Mouse (Mus musculus) myocyte (in vitro differentiated cells): ENCODE measurements at regions not wholly inside any gene's neighbourhood (a gene's known extent, or its start where the extent isn't known, plus 50 kb on each side); places are given as distances from the start of the nearest gene placed in this dataset.
A peak's percentile ranks its signal among the peaks of the same experiment; 100 is the strongest.

Experiments used
- H3K27me3 ChIP-seq: one replicate; pipeline ENCODE4 v1.6.1; 2011; ENCODE audit not compliant: control insufficient read depth, insufficient read depth, insufficient read length
- H3K36me3 ChIP-seq: one replicate; pipeline ENCODE4 v1.6.1; 2011; ENCODE audit not compliant: control insufficient read depth, insufficient read depth
- H3K4me2 ChIP-seq: one replicate; pipeline ENCODE4 v1.6.1; 2011; ENCODE audit warnings: low read depth, control low read depth
- H3K4me3 ChIP-seq: one replicate; pipeline ENCODE4 v1.5.1; 2011; ENCODE audit warnings: mild to moderate bottlenecking, control low read depth, moderate library complexity
- H3K79me2 ChIP-seq: one replicate; pipeline ENCODE4 v1.6.1; 2011; ENCODE audit not compliant: control insufficient read depth, insufficient read depth
- H3ac ChIP-seq: one replicate; pipeline ENCODE4 v1.6.1; 2011; ENCODE audit not compliant: control insufficient read depth, insufficient read length
- CEBPB ChIP-seq: IDR thresholded peaks from 2 replicates; pipeline ENCODE4 v1.6.1; 2011; ENCODE audit warnings: mild to moderate bottlenecking, moderate library complexity; ENCODE audit not compliant: poor library complexity, insufficient read depth, severe bottlenecking
- E2F4 ChIP-seq: IDR thresholded peaks from one replicate; pipeline ENCODE4 v1.6.1; 2011; ENCODE audit warnings: mild to moderate bottlenecking, control low read depth, moderate library complexity; ENCODE audit not compliant: insufficient read depth
- MAX ChIP-seq: IDR thresholded peaks from one replicate; pipeline ENCODE4 v1.6.1; 2011; ENCODE audit warnings: low read depth, mild to moderate bottlenecking, control low read depth
- MYOD1 ChIP-seq, 3 experiments: IDR thresholded peaks; one replicate each; pipeline ENCODE4 v1.6.1; 2011; ENCODE audit warnings: control low read depth in 2 of 3, low read depth in 2 of 3, mild to moderate bottlenecking in 2 of 3, moderate library complexity in 1 of 3; ENCODE audit not compliant: insufficient read length in 2 of 3, control insufficient read depth in 1 of 3
- MYOG ChIP-seq, 3 experiments: IDR thresholded peaks; one replicate each; pipeline ENCODE4 v1.6.1; 2011; ENCODE audit warnings: control low read depth in 2 of 3, low read depth in 2 of 3, mild to moderate bottlenecking in 2 of 3; ENCODE audit not compliant: insufficient read length in 2 of 3, control insufficient read depth in 1 of 3, insufficient read depth in 1 of 3
- POLR2A ChIP-seq: IDR thresholded peaks from one replicate; pipeline ENCODE4 v1.6.1; 2011; ENCODE audit warnings: low read depth, mild to moderate bottlenecking, control low read depth, moderate library complexity; ENCODE audit not compliant: insufficient read length
- POLR2AphosphoS2 ChIP-seq: IDR thresholded peaks from one replicate; pipeline ENCODE4 v1.6.1; 2011; ENCODE audit warnings: low read depth, control low read depth; ENCODE audit not compliant: insufficient read length
- REST ChIP-seq: IDR thresholded peaks from one replicate; pipeline ENCODE4 v1.6.1; 2011; ENCODE audit warnings: mild to moderate bottlenecking, control low read depth, moderate library complexity; ENCODE audit not compliant: insufficient read depth, insufficient read length
- SRF ChIP-seq: IDR thresholded peaks from one replicate; pipeline ENCODE4 v1.6.1; 2011; ENCODE audit warnings: low read depth; ENCODE audit not compliant: control insufficient read depth, insufficient read length
- TCF12 ChIP-seq: IDR thresholded peaks from one replicate; pipeline ENCODE4 v1.6.1; 2011; ENCODE audit warnings: mild to moderate bottlenecking, control low read depth; ENCODE audit not compliant: poor library complexity, insufficient read depth, severe bottlenecking
- TCF3 ChIP-seq: IDR thresholded peaks from one replicate; pipeline ENCODE4 v1.6.1; 2011; ENCODE audit warnings: low read depth, control low read depth; ENCODE audit not compliant: insufficient read length
- USF1 ChIP-seq: IDR thresholded peaks from one replicate; pipeline ENCODE4 v1.6.1; 2011; ENCODE audit warnings: low read depth, mild to moderate bottlenecking, control low read depth, moderate library complexity

DNA sequence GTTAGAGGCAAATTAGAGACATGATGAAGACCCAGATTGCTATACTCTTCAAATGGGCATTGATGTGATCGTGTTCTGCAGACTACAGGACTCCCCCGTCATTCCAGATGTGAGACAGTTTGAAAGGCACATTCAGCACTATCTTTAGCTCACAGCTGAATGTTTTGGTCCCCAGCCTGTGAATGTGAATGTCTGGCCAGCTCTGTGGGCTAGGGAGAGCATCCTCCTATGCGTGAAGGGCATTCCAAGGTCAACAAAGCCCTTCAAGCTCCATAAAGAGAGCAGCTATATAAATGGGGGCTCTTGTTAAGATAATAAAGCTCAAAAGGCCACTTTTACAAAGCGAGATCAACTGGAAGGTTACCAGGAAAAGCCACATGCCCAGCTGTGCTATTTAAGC is 266.1 kb downstream of the Gpat3 start:
- H3K4me2 ChIP-seq = peak overlapping the region; percentile 8
- no peak overlapping the region for H3ac ChIP-seq
- H3K36me3 ChIP-seq = no peaks in the 10 kb centered on the region
- no peak overlapping the region for H3K4me3 ChIP-seq
- H3K27me3 ChIP-seq = no peaks in the 10 kb centered on the region
- TF ChIP-seq POLR2A (no peak), REST (no peak), USF1 (no peak), MYOD1 (IDR thresholded peaks at IDR 0.05; ENCODE audit: control insufficient read depth in 1 of 3, insufficient read length in 2 of 3, low read depth in 2 of 3) (no peak), TCF12 (no peak), MAX (no peak), TCF3 (no peak), POLR2AphosphoS2 (no peak), SRF (no peak), CEBPB (no peak), MYOG (IDR thresholded peaks at IDR 0.05; ENCODE audit: control insufficient read depth in 1 of 3, insufficient read depth in 1 of 3, insufficient read length in 2 of 3, low read depth in 2 of 3) (no peak), E2F4 (no peak)
- no peaks in the 10 kb centered on the region for H3K79me2 ChIP-seq

- Histone ChIP-seq H3K27me3 (no peaks in the 10 kb centered on the region), H3K36me3 (no peaks in the 10 kb centered on the region), H3K4me3 (no peak overlapping the region), H3K79me2 (no peaks in the 10 kb centered on the region), H3K4me2 (peak overlapping the region; percentile 71), H3ac (no peak overlapping the region)
- no peak for TF ChIP-seq REST
- TF ChIP-seq MAX = no peak
- TF ChIP-seq USF1 = no peak
- TF ChIP-seq MYOG (IDR thresholded peaks at IDR 0.05; ENCODE audit: control insufficient read depth in 1 of 3, insufficient read depth in 1 of 3, insufficient read length in 2 of 3, low read depth in 2 of 3) = no peak
- TF ChIP-seq SRF = no peak
- TF ChIP-seq TCF3 = no peak
- peak; percentile 62; the same call in 1 of the 2 replicates for TF ChIP-seq CEBPB
Measured at GRCm38 (mm10) chr5:101100975-101101699, 255.6 kb downstream of the Gpat3 start.

DNA sequence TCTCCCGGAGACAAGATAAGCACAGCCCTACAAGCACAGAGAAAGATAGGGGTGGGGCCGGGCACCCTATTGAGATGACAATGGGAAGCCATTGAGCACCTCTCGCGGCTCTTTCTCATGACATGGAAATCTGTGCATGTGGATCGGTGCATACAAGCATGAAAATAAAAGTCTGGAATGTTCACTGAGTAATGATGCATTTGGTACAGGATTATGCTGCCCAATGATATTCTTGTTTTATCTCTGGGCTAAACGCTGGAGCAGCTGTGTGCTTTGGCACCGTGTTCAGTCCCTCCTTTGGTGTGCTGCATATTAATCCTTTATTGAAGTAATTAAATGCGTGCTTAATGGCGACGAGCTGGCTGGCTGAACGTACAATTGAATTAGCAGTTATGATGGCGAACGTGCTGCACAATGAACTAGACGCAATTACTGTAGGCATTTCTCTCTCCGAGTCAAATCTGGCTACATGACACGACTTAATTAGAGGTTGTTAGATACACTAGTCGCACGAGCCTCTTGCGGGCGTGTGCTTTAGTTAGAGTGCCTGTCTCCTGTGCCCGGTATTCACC is 245.6 kb downstream of the Gpat3 start:
- Histone ChIP-seq H3K27me3 (peaks cover 7% of the 10 kb centered on the region), H3K79me2 (no peaks in the 10 kb centered on the region), H3ac (no peak overlapping the region), H3K4me2 (no peak overlapping the region), H3K36me3 (no peaks in the 10 kb centered on the region), H3K4me3 (no peak overlapping the region)
- TF ChIP-seq REST (no peak), MYOD1 (IDR thresholded peaks at IDR 0.05; ENCODE audit: control insufficient read depth in 1 of 3, insufficient read length in 2 of 3, low read depth in 2 of 3) (no peak), MAX (no peak), CEBPB (no peak), POLR2AphosphoS2 (no peak), E2F4 (no peak), TCF12 (no peak), MYOG (IDR thresholded peaks at IDR 0.05; ENCODE audit: control insufficient read depth in 1 of 3, insufficient read depth in 1 of 3, insufficient read length in 2 of 3, low read depth in 2 of 3) (no peak), SRF (no peak), POLR2A (no peak), USF1 (no peak)

DNA sequence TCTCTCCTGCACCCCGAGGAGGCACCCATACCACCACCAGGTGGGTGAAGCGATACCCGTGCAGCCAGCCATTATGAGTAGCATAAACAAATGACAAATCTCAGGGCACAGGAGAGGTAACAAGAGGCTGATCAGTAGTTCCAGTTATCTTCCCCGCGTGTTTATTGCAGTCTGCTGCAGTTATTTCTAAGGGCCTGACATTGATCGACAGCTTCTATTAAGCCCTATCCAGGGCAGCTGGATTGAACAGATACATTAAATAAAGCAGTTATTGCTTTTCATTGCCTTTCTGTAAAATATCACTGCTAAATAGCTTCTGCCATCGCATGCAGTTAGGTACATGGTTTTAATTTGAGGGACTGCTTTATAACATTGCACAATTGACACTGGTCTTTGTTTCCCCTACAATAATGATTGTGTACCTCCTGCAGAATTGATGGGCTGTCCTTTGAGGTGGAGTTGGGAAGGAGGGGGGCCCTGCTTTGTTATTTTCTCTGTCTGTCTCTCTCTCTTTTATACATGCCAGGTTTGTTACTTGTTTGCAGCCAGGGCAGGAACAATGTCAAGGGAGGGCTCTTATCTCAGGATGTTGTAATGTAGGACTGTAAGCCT is 245.0 kb downstream of the Gpat3 start:
- no peak overlapping the region for H3K4me2 ChIP-seq

More for the DNA sequence above, 245.0 kb downstream of the Gpat3 start:
- Histone ChIP-seq H3K36me3 (no peaks in the 10 kb centered on the region), H3K79me2 (no peaks in the 10 kb centered on the region), H3K4me3 (no peak overlapping the region), H3ac (no peak overlapping the region), H3K27me3 (peaks cover 7% of the 10 kb centered on the region)
- no peak for TF ChIP-seq CEBPB
- no peak for TF ChIP-seq MYOD1 (IDR thresholded peaks at IDR 0.05; ENCODE audit: control insufficient read depth in 1 of 3, insufficient read length in 2 of 3, low read depth in 2 of 3)
- TF ChIP-seq POLR2AphosphoS2 = no peak
- no peak for TF ChIP-seq MYOG (IDR thresholded peaks at IDR 0.05; ENCODE audit: control insufficient read depth in 1 of 3, insufficient read depth in 1 of 3, insufficient read length in 2 of 3, low read depth in 2 of 3)
- no peak for TF ChIP-seq USF1
- TF ChIP-seq MAX = no peak
- no peak for TF ChIP-seq TCF12
- no peak for TF ChIP-seq E2F4
- no peak for TF ChIP-seq SRF
- TF ChIP-seq POLR2A = no peak
